Comparison of ENCODE assay signal across 19 mouse cellular contexts in genomic region chr4:106381131-106381530, GRCm38 (mm10).
"Had no signal": no experiment of that assay in that cellular context is flagged by ENCODE, and none has a peak within 500 bp of the region (broad histone marks: within the 10 kb centered on the region; RNA-seq: fewer than 3 reads in every experiment).

No protein-coding gene starts in this region.

- ATAC-seq: forebrain, embryonic 13.5 days; forebrain, embryonic 14.5 days; forebrain, embryonic 15.5 days; forebrain, embryonic 16.5 days; forebrain, postnatal 0 days had no signal

- DNase-seq: cerebellum, adult 9-11 months; cerebellum, postnatal 10 days; cerebellum, postnatal 14 days; cerebellum, postnatal 25 days; cerebellum, postnatal 36 days; embryo, embryonic 11 days; forebrain, postnatal 0 days; gastrocnemius, adult 2 months; gastrocnemius, postnatal 10 days; gastrocnemius, postnatal 14 days; gastrocnemius, postnatal 25 days; gastrocnemius, postnatal 36 days; heart, adult 11 months; heart, adult 18-20 months; heart, adult 2 months had no signal
